Comparison of ENCODE assay signal across 18 mouse cellular contexts in the genomic region with DNA sequence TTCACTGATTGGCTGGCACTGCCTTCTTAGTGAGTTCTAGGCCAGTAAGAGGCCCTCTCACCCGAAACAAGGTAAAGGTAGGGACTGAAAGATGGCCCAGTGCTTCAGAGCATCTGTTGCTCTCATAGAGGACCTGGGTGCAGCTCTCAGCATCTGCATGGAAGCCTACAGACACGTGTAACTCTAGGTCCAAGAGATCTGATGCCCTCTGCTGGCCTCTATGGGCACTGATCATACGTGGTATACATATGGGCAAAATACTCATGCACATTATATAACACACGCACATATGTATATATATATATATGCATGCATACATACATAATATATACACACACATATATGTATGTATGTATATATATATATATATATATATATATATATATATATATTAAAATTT.
DNase-seq lines count a peak whose midpoint lies in the region; ATAC-seq and TF ChIP-seq lines count a peak whose summit lies in the region.
"Had no signal": no experiment of that assay in that cellular context is flagged by ENCODE, and none has a peak within 500 bp of the region (broad histone marks: within the 10 kb centered on the region; RNA-seq: fewer than 3 reads in every experiment).

No protein-coding gene starts in this region.

- H3K9ac ChIP-seq in kidney, postnatal 0 days (ENCODE audit: low read depth, low read length): no peak overlapping the region
- H3K9ac ChIP-seq: stomach, embryonic 15.5 days had no signal

- WGBS in kidney, postnatal 0 days: 89% methylated on average over 4 of the region's 4 CpGs

- no peak for ATAC-seq in kidney, postnatal 0 days (replicated peaks; ENCODE audit: low FRiP score, low read depth)
- ATAC-seq: hindbrain, embryonic 16.5 days had no signal

- H3K4me2 ChIP-seq in kidney, postnatal 0 days (ENCODE audit: low read length): no peak overlapping the region
- H3K4me2 ChIP-seq: heart, embryonic 11.5 days; stomach, embryonic 15.5 days had no signal

- DNase-seq in kidney, postnatal 0 days (ENCODE audit: low spot score): no peak
- no peak for DNase-seq in kidney, postnatal 25 days
- DNase-seq in thymus, postnatal 14 days: peak; percentile 23
- no peak for DNase-seq in thymus, postnatal 36 days
- no peak for DNase-seq in brain, embryonic 14.5 days (ENCODE audit: low read depth)
- peak; percentile 41 for DNase-seq in thymus, postnatal 4 days
- no peak for DNase-seq in cerebellum, postnatal 10 days
- no peak for DNase-seq in kidney, postnatal 14 days
- DNase-seq: adrenal gland, postnatal 10 days; cerebellum, postnatal 14 days; gastrocnemius, postnatal 25 days; kidney, adult 9 months; retina, postnatal 1 day had no signal

- H3K4me3 ChIP-seq in kidney, postnatal 0 days (replicated peaks; ENCODE audit: low read depth, low read length): no peak overlapping the region
- H3K4me3 ChIP-seq: embryonic facial prominence, embryonic 10.5 days; left cerebral cortex, adult 2 months; stomach, embryonic 15.5 days had no signal

- no peaks in the 10 kb centered on the region for H3K27me3 ChIP-seq in kidney, postnatal 0 days (ENCODE audit: insufficient read depth, low read length)
- H3K27me3 ChIP-seq: stomach, embryonic 15.5 days had no signal

- TF ChIP-seq CTCF in kidney, postnatal 0 days (IDR thresholded peaks at IDR 0.05; ENCODE audit: low read depth): 0 out of 2 replicates have a peak, but pooled peaks have one; percentile 5
- peak; percentile 7; the same call in 1 of the 2 replicates for TF ChIP-seq CTCF in brain, embryonic 14.5 days (IDR thresholded peaks at IDR 0.05; ENCODE audit: borderline replicate concordance, extremely low read depth, insufficient read depth, insufficient read length)

- no peak overlapping the region for H3K27ac ChIP-seq in kidney, postnatal 0 days
- H3K27ac ChIP-seq: embryonic facial prominence, embryonic 10.5 days; left cerebral cortex, adult 2 months; stomach, embryonic 15.5 days had no signal

- H3K36me3 ChIP-seq in kidney, postnatal 0 days (ENCODE audit: insufficient read depth, low read length): no peaks in the 10 kb centered on the region
- H3K36me3 ChIP-seq: embryonic facial prominence, embryonic 10.5 days; stomach, embryonic 15.5 days had no signal

- H3K9me3 ChIP-seq in kidney, postnatal 0 days (replicated peaks; ENCODE audit: low read length): no peaks in the 10 kb centered on the region
- H3K9me3 ChIP-seq: embryonic facial prominence, embryonic 10.5 days; stomach, embryonic 15.5 days had no signal

- H3K4me1 ChIP-seq in kidney, postnatal 0 days (replicated peaks; ENCODE audit: insufficient read depth, low read length): no peaks in the 10 kb centered on the region
- H3K4me1 ChIP-seq: stomach, embryonic 15.5 days had no signal

- TF ChIP-seq POLR2A in brain, embryonic 14.5 days (IDR thresholded peaks at IDR 0.05; ENCODE audit: borderline replicate concordance, extremely low read depth, insufficient read depth, insufficient read length, poor library complexity, severe bottlenecking): no peak

Comparison
In these comparisons a context has a peak if more than half of its experiments do, and no peak if none do; other contexts are left out.
1. DNase-seq: peak in thymus, postnatal 14 days (single experiment) and thymus, postnatal 4 days (single experiment); none in kidney, postnatal 0 days (single experiment), kidney, postnatal 25 days (0 of 2), thymus, postnatal 36 days (0 of 2), brain, embryonic 14.5 days (single experiment), cerebellum, postnatal 10 days (0 of 2) and kidney, postnatal 14 days (single experiment).